Mouse (Mus musculus) liver, embryonic 11.5 days (tissue): ENCODE results near the gene Castor1. TPM values are rescaled to one million over a fixed set of nuclear protein-coding genes. Genes with fewer than 3 reads are reported as not detected.

Source experiments
- ATAC-seq: fragments of 200-750 bp; cut with Nextera tagmentation; replicated peaks from 2 replicates; pipeline ENCODE4 v1.8.0; 2017; ENCODE audit warnings: moderate number of reproducible peaks, mild to moderate bottlenecking, moderate TSS enrichment, moderate library complexity; ENCODE audit not compliant: low FRiP score
- DNase-seq: peaks from one replicate; pipeline ENCODE4 v3.0.0-alpha.2; 2017; ENCODE audit warnings: low spot score
- H3K27ac ChIP-seq: fragments of 300-500 bp; sonication (generic); 2 replicates; pipeline ENCODE4 v1.5.1; 2014; ENCODE audit warnings: mild to moderate bottlenecking, low read depth, low read length, control low read depth
- H3K27me3 ChIP-seq: fragments of 300-500 bp; sonication (generic); replicated peaks from 2 replicates; pipeline ENCODE4 v1.6.1; 2014; ENCODE audit warnings: low read length, mixed read lengths; ENCODE audit not compliant: control insufficient read depth, insufficient read depth
- H3K36me3 ChIP-seq: fragments of 300-500 bp; sonication (generic); 2 replicates; pipeline ENCODE4 v1.6.1; 2014; ENCODE audit warnings: mild to moderate bottlenecking, low read length, moderate library complexity, mixed read lengths; ENCODE audit not compliant: control insufficient read depth, insufficient read depth
- H3K4me1 ChIP-seq: fragments of 300-500 bp; sonication (generic); replicated peaks from 2 replicates; pipeline ENCODE4 v1.6.1; 2014; ENCODE audit warnings: low read length, mixed read lengths; ENCODE audit not compliant: control insufficient read depth, insufficient read depth
- H3K4me2 ChIP-seq: fragments of 300-500 bp; sonication (generic); 2 replicates; pipeline ENCODE4 v1.6.1; 2014; ENCODE audit warnings: mild to moderate bottlenecking, control low read depth, moderate library complexity
- H3K4me3 ChIP-seq: fragments of 300-500 bp; sonication (generic); 2 replicates; pipeline ENCODE4 v1.5.1; 2014; ENCODE audit warnings: low read depth, low read length, control low read depth
- H3K9ac ChIP-seq: fragments of 300-500 bp; sonication (generic); 2 replicates; pipeline ENCODE4 v1.6.1; 2014; ENCODE audit warnings: low read depth, low read length, control low read depth
- H3K9me3 ChIP-seq: fragments of 300-500 bp; sonication (generic); 2 replicates; pipeline ENCODE4 v1.6.1; 2016; ENCODE audit warnings: low read length, inconsistent platforms, mixed read lengths; ENCODE audit not compliant: control insufficient read depth
- WGBS: fragments of 180-500 bp; shearing (Covaris S2); extraction: QIAGEN DNeasy Blood & Tissue Kit; methylation state at CpG from one replicate; pipeline ENCODE4 v1.1.7; 2014; 5-methylcytosine and 5-hydroxymethylcytosine counted together
- polyA plus RNA-seq: library from polyadenylated mRNA; unstranded; fragments of >200 nt; fragmentation: Nextera tagmentation; extraction: Ambion mirVana; gene quantifications from 2 replicates; pipeline ENCODE4 v1.2.1, GENCODE M21; 2014

The Castor1 gene
- polyA plus RNA-seq, 1 experiment from 2014 or later, result 2.0 TPM

DNA sequence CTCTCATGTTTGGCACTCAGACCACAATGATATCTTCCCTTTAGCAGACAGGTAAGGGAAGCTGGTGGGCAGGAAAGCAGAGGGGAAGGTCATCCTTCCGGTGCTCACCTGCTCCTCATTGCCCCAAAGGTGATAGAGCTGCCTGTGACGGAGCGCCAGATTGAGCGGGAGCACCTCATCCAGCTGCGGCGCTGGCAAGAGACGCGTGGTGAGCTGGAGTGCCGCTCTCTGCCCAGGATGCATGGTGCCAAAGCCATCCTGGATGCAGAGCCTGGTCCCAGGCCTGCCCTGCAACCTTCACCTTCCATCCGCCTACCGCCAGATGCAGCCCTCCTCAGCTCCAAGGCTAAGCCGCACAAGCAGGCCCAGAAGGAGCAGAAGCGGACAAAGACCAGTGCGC lies 3.5 kb upstream of the Castor1 start:
- WGBS, result 93% methylated on average over 14 of the region's 14 CpGs
- peaks cover 5% of the 10 kb centered on the region; the same call in 1 of the 2 replicates for H3K27me3 ChIP-seq
- ATAC-seq (no peak), DNase-seq (no peak)
- no peak overlapping the region for H3K27ac ChIP-seq
- peaks cover 2% of the 10 kb centered on the region; the same call in 1 of the 2 replicates for H3K36me3 ChIP-seq
- no peak overlapping the region for H3K9ac ChIP-seq
- H3K4me3 ChIP-seq, result no peak overlapping the region
- H3K4me1 ChIP-seq, result peaks cover 10% of the 10 kb centered on the region
- no peak overlapping the region for H3K4me2 ChIP-seq
- H3K9me3 ChIP-seq, result no peaks in the 10 kb centered on the region

- Histone ChIP-seq H3K27ac (no peak overlapping the region), H3K4me2 (no peak overlapping the region), H3K27me3 (peaks cover 5% of the 10 kb centered on the region; the same call in 1 of the 2 replicates), H3K4me1 (peaks cover 10% of the 10 kb centered on the region), H3K9ac (no peak overlapping the region), H3K4me3 (no peak overlapping the region), H3K36me3 (peaks cover 2% of the 10 kb centered on the region; the same call in 1 of the 2 replicates), H3K9me3 (no peaks in the 10 kb centered on the region)
- DNase-seq (no peak), ATAC-seq (no peak)
- 79% methylated on average over 10 of the region's 10 CpGs for WGBS
These were observed 3.0 kb upstream of the Castor1 start for GRCm38 (mm10) chr11:4215061-4215460.

GRCm38 (mm10) chr11:4216248-4217000 lies 1.6 kb upstream of the Castor1 start:
- Histone ChIP-seq H3K36me3 (peaks cover 2% of the 10 kb centered on the region; the same call in 1 of the 2 replicates), H3K9ac (no peak overlapping the region), H3K27me3 (peaks cover 5% of the 10 kb centered on the region; the same call in 1 of the 2 replicates), H3K27ac (no peak overlapping the region), H3K4me2 (no peak overlapping the region), H3K4me1 (peaks cover 12% of the 10 kb centered on the region), H3K4me3 (no peak overlapping the region), H3K9me3 (no peaks in the 10 kb centered on the region)
- no peak for DNase-seq
- WGBS, result 81% methylated on average over 9 of the region's 9 CpGs
- no peak for ATAC-seq

DNA sequence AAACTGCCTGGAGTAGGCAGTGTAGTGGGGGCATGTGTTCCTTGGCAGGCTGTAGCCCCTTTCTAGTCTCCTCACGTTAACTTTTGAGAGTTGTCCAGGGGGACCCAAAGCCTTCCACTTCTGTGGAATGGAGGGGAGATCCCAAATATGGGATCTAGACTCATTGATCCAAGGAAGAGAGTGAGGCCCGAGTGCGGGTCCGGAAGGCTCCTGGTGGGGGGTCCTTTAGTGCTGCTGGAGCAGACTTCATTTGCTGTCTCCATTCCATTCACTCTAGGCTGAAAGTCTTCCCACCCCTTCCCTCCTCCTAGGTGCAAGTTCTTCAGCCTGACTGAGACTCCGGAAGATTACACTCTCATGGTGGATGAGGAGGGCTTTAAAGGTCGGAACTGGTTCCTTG lies 612 bp downstream of the Castor1 start:
- Histone ChIP-seq H3K4me3 (peak overlapping the region; percentile 54), H3K9ac (peak overlapping the region; percentile 64), H3K27ac (0 out of 2 replicates have a peak overlapping the region, but pooled peaks have one; percentile 28), H3K36me3 (peaks cover 2% of the 10 kb centered on the region; the same call in 1 of the 2 replicates), H3K4me1 (peaks cover 21% of the 10 kb centered on the region), H3K9me3 (no peaks in the 10 kb centered on the region), H3K4me2 (peak overlapping the region; percentile 95), H3K27me3 (peaks cover 5% of the 10 kb centered on the region; the same call in 1 of the 2 replicates)
- WGBS, result 15% methylated on average over 6 of the region's 6 CpGs
- ATAC-seq, result no peak
- no peak for DNase-seq

DNA sequence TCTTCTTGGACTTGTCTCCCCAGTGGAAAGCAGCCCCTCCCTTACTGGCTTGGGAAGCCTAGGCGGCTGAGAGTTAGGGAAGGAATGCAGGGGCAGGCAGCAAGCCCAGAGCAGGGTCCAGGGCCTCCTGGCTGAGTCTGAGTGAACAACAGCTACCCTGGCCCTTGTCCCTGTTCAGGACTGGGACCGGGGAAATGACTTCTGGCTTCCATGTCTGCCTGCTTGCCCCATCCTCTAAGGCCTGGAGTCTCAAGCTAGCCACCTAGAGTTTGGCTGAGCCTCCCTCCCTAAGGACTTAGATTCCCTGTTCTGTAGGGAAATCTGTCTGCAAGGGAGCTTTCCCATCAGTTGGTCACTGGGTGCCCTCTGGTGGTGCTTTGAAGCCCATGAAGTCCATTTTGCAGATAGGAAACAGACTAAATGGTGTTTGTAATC lies 1.3 kb downstream of the Castor1 start:
- Histone ChIP-seq H3K9me3 (no peaks in the 10 kb centered on the region), H3K4me1 (peaks cover 26% of the 10 kb centered on the region), H3K9ac (no peak overlapping the region), H3K4me3 (no peak overlapping the region), H3K36me3 (peaks cover 2% of the 10 kb centered on the region; the same call in 1 of the 2 replicates), H3K27me3 (peaks cover 5% of the 10 kb centered on the region; the same call in 1 of the 2 replicates), H3K4me2 (no peak overlapping the region), H3K27ac (no peak overlapping the region)
- 21% methylated on average over 2 of the region's 2 CpGs for WGBS
- ATAC-seq, result no peak
- peak; percentile 61 for DNase-seq

DNA sequence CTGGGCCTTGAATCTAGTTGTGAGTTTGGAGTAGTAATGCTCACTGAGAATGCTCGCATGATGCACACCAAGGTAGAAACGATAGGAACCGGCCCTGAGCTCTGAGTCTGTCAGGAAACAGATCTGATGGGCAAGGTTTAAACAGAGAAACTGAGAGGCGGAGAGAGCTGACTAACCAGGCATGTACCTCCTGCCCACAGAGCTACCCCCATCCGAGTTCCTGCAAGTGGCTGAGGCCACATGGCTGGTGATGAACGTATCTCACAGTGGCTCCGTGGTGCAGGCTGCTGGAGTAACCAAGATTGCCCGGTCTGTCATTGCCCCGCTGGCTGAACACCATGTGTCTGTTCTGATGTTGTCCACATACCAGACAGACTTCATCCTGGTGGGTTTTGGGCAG lies 1.9 kb downstream of the Castor1 start:
- peaks cover 26% of the 10 kb centered on the region for H3K4me1 ChIP-seq
- no peak overlapping the region for H3K9ac ChIP-seq
- no peak overlapping the region for H3K4me2 ChIP-seq
- H3K27ac ChIP-seq, result no peak overlapping the region
- no peak overlapping the region for H3K4me3 ChIP-seq
- ATAC-seq, result no peak
- 52% methylated on average over 9 of the region's 9 CpGs for WGBS
- H3K9me3 ChIP-seq, result no peaks in the 10 kb centered on the region
- H3K36me3 ChIP-seq, result peaks cover 2% of the 10 kb centered on the region; the same call in 1 of the 2 replicates
- no peak for DNase-seq
- peaks cover 5% of the 10 kb centered on the region; the same call in 1 of the 2 replicates for H3K27me3 ChIP-seq

DNA sequence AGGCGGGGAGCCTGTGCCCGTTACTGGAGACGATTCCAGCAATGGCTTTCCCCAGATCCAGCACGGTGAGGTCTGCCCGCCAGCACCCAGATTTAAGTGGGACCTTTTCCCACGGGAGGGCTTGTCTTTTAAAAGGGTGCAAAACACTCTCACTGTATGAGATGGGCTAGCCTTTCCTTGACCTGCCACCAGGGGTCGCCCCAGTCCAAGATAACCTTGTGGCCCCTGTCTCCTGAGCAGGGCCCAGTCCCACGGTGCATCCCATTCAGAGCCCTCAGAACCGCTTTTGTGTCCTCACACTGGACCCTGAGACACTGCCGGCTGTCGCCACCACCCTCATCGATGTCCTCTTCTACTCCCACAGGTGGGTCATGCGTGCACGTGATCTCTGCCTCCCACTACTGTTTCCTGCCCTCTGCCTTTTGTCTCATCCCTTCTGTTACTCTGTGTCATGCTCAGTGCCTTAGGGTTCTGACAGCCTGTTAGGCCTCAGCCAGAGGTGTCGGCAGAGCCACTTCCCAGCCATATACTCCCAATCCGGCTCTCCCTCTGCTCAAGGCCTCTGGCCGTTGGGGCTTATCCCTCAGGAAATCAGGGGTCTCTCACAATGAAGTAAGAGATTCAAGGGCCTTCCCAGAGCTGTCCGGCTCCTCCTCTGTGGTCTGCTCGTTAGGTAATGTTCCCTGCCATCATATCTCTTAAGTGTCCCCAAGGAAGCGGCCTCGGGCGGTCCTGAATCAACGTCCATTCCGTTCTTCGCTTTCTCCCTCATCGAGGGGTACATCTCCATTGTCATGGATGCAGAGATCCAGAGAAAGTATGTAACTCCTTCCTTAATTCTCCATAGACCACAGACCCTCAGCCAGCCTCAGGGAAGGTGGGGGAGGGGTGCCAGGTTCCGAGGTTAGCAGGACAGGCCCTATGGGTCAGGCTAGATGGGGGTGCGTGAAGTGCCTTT lies 2.7 kb downstream of the Castor1 start:
- Histone ChIP-seq H3K9ac (no peak overlapping the region), H3K4me1 (peaks cover 26% of the 10 kb centered on the region), H3K27me3 (peaks cover 5% of the 10 kb centered on the region; the same call in 1 of the 2 replicates), H3K4me2 (no peak overlapping the region), H3K27ac (no peak overlapping the region), H3K4me3 (no peak overlapping the region), H3K36me3 (no peaks in the 10 kb centered on the region), H3K9me3 (no peaks in the 10 kb centered on the region)
- DNase-seq (peak; percentile 81), ATAC-seq (no peak; the same call in 1 of the 2 replicates)
- 47% methylated on average over 28 of the region's 28 CpGs for WGBS
